Mouse (Mus musculus) liver, embryonic 15.5 days (tissue): ENCODE measurements around the gene Rcor2. TPM values are rescaled to one million over a fixed set of nuclear protein-coding genes. Genes with fewer than 3 reads are reported as not detected.
A peak's percentile ranks its signal among the peaks of the same experiment; 100 is the strongest.

Experiments
- ATAC-seq: fragments of 200-750 bp; cut with Nextera tagmentation; 2 replicates; pipeline ENCODE4 v1.8.0; 2017; ENCODE audit warnings: moderate number of reproducible peaks, mild to moderate bottlenecking, moderate library complexity; ENCODE audit not compliant: insufficient read depth
- H3K27ac ChIP-seq: fragments of 300-500 bp; sonication (generic); replicated peaks from 2 replicates; pipeline ENCODE4 v1.5.1; 2015; ENCODE audit warnings: mild to moderate bottlenecking, inconsistent platforms
- H3K27me3 ChIP-seq: fragments of 300-500 bp; sonication (generic); 2 replicates; pipeline ENCODE4 v1.6.1; 2015; ENCODE audit warnings: mild to moderate bottlenecking, inconsistent platforms
- H3K36me3 ChIP-seq: fragments of 300-500 bp; sonication (generic); replicated peaks from 2 replicates; pipeline ENCODE4 v1.6.1; 2015; ENCODE audit warnings: moderate library complexity, mild to moderate bottlenecking, inconsistent platforms
- H3K4me1 ChIP-seq: fragments of 300-500 bp; sonication (generic); replicated peaks from 2 replicates; pipeline ENCODE4 v1.6.1; 2015; ENCODE audit warnings: inconsistent platforms
- H3K4me2 ChIP-seq: fragments of 300-500 bp; sonication (generic); 2 replicates; pipeline ENCODE4 v1.6.1; 2015; ENCODE audit warnings: moderate library complexity, mild to moderate bottlenecking, inconsistent platforms
- H3K4me3 ChIP-seq: fragments of 300-500 bp; sonication (generic); replicated peaks from 2 replicates; pipeline ENCODE4 v1.5.1; 2015; ENCODE audit warnings: mild to moderate bottlenecking, inconsistent platforms
- H3K9ac ChIP-seq: fragments of 300-500 bp; sonication (generic); 2 replicates; pipeline ENCODE4 v1.6.1; 2015; ENCODE audit warnings: moderate library complexity, mild to moderate bottlenecking, inconsistent platforms
- H3K9me3 ChIP-seq: fragments of 300-500 bp; sonication (generic); replicated peaks from 2 replicates; pipeline ENCODE4 v1.6.1; 2016; ENCODE audit warnings: inconsistent platforms
- WGBS: fragments of 180-500 bp; shearing (Covaris S2); methylation state at CpG from one replicate; pipeline ENCODE4 v1.1.7; 2015; ENCODE audit warnings: mixed read lengths; ENCODE audit not compliant: insufficient replicate concordance; 5-methylcytosine and 5-hydroxymethylcytosine counted together
- polyA plus RNA-seq: library from polyadenylated mRNA; unstranded; fragments of >200 nt; fragmentation: Nextera tagmentation; extraction: Ambion mirVana; gene quantifications from 2 replicates; pipeline ENCODE4 v1.2.1, GENCODE M21; 2015

Gene Rcor2
- 1.1 and 1.3 TPM in 2 replicates for polyA plus RNA-seq

GRCm38 (mm10) chr19:7267091-7267741 is at the start of gene Rcor2:
TSS of gene Rcor2 (plus strand) at chr19:7267325.
- H3K27me3 ChIP-seq = peaks cover 61% of the 10 kb centered on the region
- no peaks in the 10 kb centered on the region for H3K36me3 ChIP-seq
- under 1% methylated on average over 28 of the region's 28 CpGs for WGBS
- peak within 1 kb of the TSS; percentile 92 for H3K4me2 ChIP-seq
- H3K9ac ChIP-seq = peak within 1 kb of the TSS; percentile 35; the same call in 1 of the 2 replicates
- H3K9me3 ChIP-seq = no peaks in the 10 kb centered on the region
- peaks cover 43% of the 10 kb centered on the region for H3K4me1 ChIP-seq
- 0 out of 2 replicates have a peak within 1 kb of the TSS, but pooled peaks have one; percentile 19 for H3K27ac ChIP-seq
- peak; percentile 19; the same call in 1 of the 2 replicates for ATAC-seq
- peak within 1 kb of the TSS; percentile 62 for H3K4me3 ChIP-seq

GRCm38 (mm10) chr19:7217926-7218267 is 49.2 kb upstream of the Rcor2 start:
- ATAC-seq = peak; percentile 24
- Histone ChIP-seq H3K9ac (peak overlapping the region; percentile 94), H3K4me3 (peak overlapping the region; percentile 89), H3K9me3 (no peaks in the 10 kb centered on the region), H3K36me3 (peaks cover 35% of the 10 kb centered on the region), H3K4me1 (peaks cover 41% of the 10 kb centered on the region), H3K27me3 (no peaks in the 10 kb centered on the region), H3K27ac (peak overlapping the region; percentile 86), H3K4me2 (peak overlapping the region; percentile 78)
- 4% methylated on average over 6 of the region's 6 CpGs for WGBS

DNA sequence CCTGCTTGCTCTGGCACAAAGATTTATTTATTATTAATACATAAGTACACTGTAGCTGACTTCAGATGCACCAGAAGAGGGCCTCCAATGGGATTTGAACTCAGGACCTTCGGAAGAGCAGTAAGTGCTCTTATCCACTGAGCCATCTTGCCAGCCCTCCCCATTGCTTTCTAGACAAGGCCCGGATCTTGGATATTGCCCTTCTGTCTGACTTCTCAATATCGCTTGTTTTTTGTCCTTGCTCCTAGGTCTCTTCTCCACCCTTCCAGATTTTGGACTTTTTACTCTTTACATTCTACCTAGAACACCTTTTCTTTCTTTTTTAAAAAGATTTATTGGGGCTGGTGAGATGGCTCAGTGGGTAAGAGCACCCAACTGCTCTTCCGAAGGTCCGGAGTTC is 48.4 kb upstream of the Rcor2 start:
- Histone ChIP-seq H3K4me3 (peak overlapping the region; percentile 89; the same call in 1 of the 2 replicates), H3K4me1 (peaks cover 41% of the 10 kb centered on the region), H3K4me2 (peak overlapping the region; percentile 78), H3K9me3 (no peaks in the 10 kb centered on the region), H3K36me3 (peaks cover 26% of the 10 kb centered on the region), H3K9ac (no peak overlapping the region), H3K27ac (no peak overlapping the region), H3K27me3 (no peaks in the 10 kb centered on the region)
- 79% methylated on average over 5 of the region's 5 CpGs for WGBS
- no peak for ATAC-seq

GRCm38 (mm10) chr19:7222196-7222595 is 44.9 kb upstream of the Rcor2 start:
- no peaks in the 10 kb centered on the region for H3K9me3 ChIP-seq
- 68% methylated on average over 6 of the region's 6 CpGs for WGBS
- no peaks in the 10 kb centered on the region for H3K27me3 ChIP-seq
- no peak overlapping the region for H3K27ac ChIP-seq
- no peak overlapping the region for H3K9ac ChIP-seq
- H3K4me2 ChIP-seq = no peak overlapping the region
- peaks cover 11% of the 10 kb centered on the region for H3K4me1 ChIP-seq
- no peak overlapping the region for H3K4me3 ChIP-seq
- H3K36me3 ChIP-seq = peaks cover 18% of the 10 kb centered on the region
- no peak for ATAC-seq

DNA sequence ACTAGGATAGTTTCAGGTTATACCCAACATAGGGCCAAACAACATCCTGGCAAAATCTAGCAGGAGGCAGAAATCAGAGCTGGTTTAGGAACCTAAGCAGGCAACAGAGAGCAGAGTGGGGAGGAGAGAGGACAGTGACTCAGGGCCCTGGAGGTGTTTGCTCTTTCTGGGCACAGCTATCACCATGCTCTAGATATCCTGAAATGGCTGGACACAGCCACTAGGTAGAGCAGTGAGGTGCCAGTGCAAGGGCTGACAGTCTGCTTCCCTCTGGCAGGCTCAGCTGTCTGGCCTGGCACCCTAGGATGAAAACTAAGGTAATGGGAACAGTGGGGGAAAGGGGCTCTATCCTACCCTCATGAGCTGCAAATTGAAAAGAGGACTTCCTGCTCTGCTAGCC is 43.6 kb upstream of the Rcor2 start:
- H3K9ac ChIP-seq = no peak overlapping the region
- no peak for ATAC-seq
- no peak overlapping the region for H3K27ac ChIP-seq
- H3K4me3 ChIP-seq = no peak overlapping the region
- no peaks in the 10 kb centered on the region for H3K9me3 ChIP-seq
- H3K27me3 ChIP-seq = no peaks in the 10 kb centered on the region
- H3K4me2 ChIP-seq = no peak overlapping the region
- peaks cover 31% of the 10 kb centered on the region for H3K36me3 ChIP-seq
- H3K4me1 ChIP-seq = peaks cover 3% of the 10 kb centered on the region

- Histone ChIP-seq H3K36me3 (peaks cover 39% of the 10 kb centered on the region), H3K4me2 (no peak overlapping the region), H3K9me3 (no peaks in the 10 kb centered on the region), H3K4me3 (no peak overlapping the region), H3K27me3 (no peaks in the 10 kb centered on the region), H3K4me1 (no peaks in the 10 kb centered on the region; the same call in 1 of the 2 replicates), H3K27ac (no peak overlapping the region), H3K9ac (no peak overlapping the region)
- ATAC-seq = no peak
- 84% methylated on average over 3 of the region's 3 CpGs for WGBS
Observed at GRCm38 (mm10) chr19:7224253-7224652, 42.9 kb upstream of the Rcor2 start.

DNA sequence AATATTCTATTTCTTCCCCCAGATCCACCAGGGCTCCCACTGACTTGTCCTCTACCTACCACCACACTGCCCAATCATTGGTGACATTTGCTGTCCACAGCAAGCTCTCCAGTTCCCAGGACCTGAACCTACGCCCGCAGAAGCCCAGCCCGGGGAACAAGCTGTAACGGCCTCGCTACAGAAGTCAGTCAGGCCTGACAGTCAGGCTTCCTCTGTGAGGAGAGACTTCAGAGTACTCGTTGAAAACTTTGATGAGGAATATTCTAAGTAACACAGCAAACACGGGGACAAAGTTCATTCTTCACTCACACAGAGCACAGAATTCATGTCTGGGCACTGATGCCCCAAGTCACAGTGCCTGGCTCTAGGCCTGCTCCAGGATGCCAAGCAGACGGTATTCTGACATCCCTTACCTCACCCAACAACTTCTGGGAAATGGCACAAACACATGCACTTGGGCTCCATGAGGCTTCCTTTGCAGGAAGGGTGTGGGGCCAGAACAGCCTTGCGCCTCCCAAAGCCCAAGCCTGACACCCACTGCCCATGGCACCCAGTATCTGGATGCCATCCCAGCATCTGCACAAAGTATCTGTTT is 41.9 kb upstream of the Rcor2 start:
- no peaks in the 10 kb centered on the region for H3K9me3 ChIP-seq
- no peak overlapping the region for H3K9ac ChIP-seq
- no peaks in the 10 kb centered on the region; the same call in 1 of the 2 replicates for H3K4me1 ChIP-seq
- ATAC-seq = no peak
- H3K4me3 ChIP-seq = no peak overlapping the region
- 85% methylated on average over 9 of the region's 9 CpGs for WGBS
- H3K4me2 ChIP-seq = no peak overlapping the region
- peaks cover 48% of the 10 kb centered on the region for H3K36me3 ChIP-seq
- no peak overlapping the region for H3K27ac ChIP-seq
- H3K27me3 ChIP-seq = no peaks in the 10 kb centered on the region

DNA sequence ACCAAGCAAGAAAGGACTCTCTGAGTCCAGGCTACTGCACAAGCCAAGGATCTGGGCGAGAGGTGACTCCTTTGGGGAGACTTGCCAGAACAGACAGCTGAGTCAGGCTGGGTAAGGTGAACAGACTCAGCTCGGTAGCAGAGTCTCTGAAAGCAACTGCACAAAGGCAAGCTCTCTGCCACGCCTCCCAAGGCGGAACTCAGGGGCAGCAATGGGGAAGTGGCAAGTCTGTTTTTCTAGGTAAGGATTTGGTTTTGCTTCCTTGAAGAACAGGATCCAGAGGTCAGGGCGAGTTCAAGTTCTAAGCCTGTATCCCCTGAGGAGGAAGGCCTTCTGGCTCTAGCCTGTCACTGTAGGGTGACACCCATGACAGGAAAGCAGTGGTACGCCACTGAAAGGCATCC is 40.6 kb upstream of the Rcor2 start:
- no peak overlapping the region for H3K27ac ChIP-seq
- H3K4me2 ChIP-seq = no peak overlapping the region

GRCm38 (mm10) chr19:7234537-7235221 is 32.4 kb upstream of the Rcor2 start:
- H3K9ac ChIP-seq = no peak overlapping the region
- ATAC-seq = no peak
- H3K36me3 ChIP-seq = peaks cover 81% of the 10 kb centered on the region
- no peak overlapping the region for H3K27ac ChIP-seq
- WGBS = 52% methylated on average over 8 of the region's 8 CpGs
- no peaks in the 10 kb centered on the region for H3K9me3 ChIP-seq
- no peak overlapping the region for H3K4me2 ChIP-seq
- H3K27me3 ChIP-seq = no peaks in the 10 kb centered on the region
- H3K4me3 ChIP-seq = no peak overlapping the region
- H3K4me1 ChIP-seq = peaks cover 20% of the 10 kb centered on the region

More for the DNA sequence above, 40.6 kb upstream of the Rcor2 start:
- no peak; the same call in 1 of the 2 replicates for ATAC-seq
- H3K9me3 ChIP-seq = no peaks in the 10 kb centered on the region
- H3K9ac ChIP-seq = no peak overlapping the region
- no peaks in the 10 kb centered on the region for H3K27me3 ChIP-seq
- peaks cover 62% of the 10 kb centered on the region for H3K36me3 ChIP-seq
- 56% methylated on average over 6 of the region's 6 CpGs for WGBS
- no peak overlapping the region for H3K4me3 ChIP-seq
- H3K4me1 ChIP-seq = no peaks in the 10 kb centered on the region; the same call in 1 of the 2 replicates

GRCm38 (mm10) chr19:7235461-7235860 is 31.7 kb upstream of the Rcor2 start:
- peaks cover 73% of the 10 kb centered on the region for H3K36me3 ChIP-seq
- H3K4me1 ChIP-seq = peaks cover 28% of the 10 kb centered on the region
- H3K27ac ChIP-seq = no peak overlapping the region
- H3K4me2 ChIP-seq = no peak overlapping the region
- H3K9me3 ChIP-seq = no peaks in the 10 kb centered on the region
- WGBS = 77% methylated on average over 9 of the region's 9 CpGs
- no peaks in the 10 kb centered on the region for H3K27me3 ChIP-seq
- H3K4me3 ChIP-seq = no peak overlapping the region
- H3K9ac ChIP-seq = no peak overlapping the region
- ATAC-seq = no peak

DNA sequence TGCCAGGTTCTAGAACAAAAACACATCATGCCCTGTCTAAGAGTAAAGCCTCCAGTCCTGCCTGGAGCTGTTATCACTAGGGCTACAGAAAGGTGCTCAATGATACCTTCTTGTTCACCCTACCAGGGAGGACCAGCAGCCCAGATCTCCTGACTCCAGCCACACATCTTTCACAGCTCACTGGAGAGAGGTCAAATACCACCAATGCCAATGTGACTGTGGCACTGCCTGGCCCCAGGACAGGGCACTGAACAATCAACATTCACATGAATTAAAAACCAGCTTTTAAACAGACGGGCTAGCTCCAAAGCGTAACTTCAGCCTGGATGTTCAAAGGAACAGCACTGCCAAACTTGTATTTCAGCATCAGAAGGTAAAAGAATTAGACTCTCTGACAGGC is 31.1 kb upstream of the Rcor2 start:
- H3K27ac ChIP-seq = no peak overlapping the region
- no peaks in the 10 kb centered on the region for H3K27me3 ChIP-seq
- H3K4me2 ChIP-seq = no peak overlapping the region
- no peak for ATAC-seq
- 93% methylated on average over 2 of the region's 2 CpGs for WGBS
- H3K9ac ChIP-seq = no peak overlapping the region
- H3K4me1 ChIP-seq = peaks cover 29% of the 10 kb centered on the region
- peaks cover 68% of the 10 kb centered on the region for H3K36me3 ChIP-seq
- no peak overlapping the region for H3K4me3 ChIP-seq
- H3K9me3 ChIP-seq = no peaks in the 10 kb centered on the region
